Mouse (Mus musculus): ENCODE data around the gene Lrrc8b.

DNA sequence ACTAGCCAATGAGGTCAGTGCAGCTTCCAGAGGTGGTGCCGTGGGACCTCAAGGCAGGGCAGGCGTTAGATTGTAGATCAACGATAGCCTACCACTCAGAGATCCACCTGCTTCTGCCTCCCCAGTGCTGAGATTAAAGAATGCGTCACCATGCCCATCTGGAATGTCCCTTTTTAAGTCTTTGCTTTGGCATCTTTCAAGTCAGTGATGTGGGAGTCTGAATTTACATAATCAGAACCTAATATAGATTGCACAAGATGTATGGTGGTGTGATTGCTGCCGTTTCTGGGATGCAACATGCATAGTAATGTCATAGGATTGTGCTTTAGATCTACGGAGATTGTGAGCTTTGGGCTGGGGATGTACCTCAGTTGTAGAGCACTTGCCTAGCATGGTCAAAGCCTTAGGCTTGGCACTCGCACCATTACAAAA is 50.9 kb downstream of the Lrrc8b start:
- TF ChIP-seq POLR2A (IDR thresholded peaks at IDR 0.05; ENCODE audit: borderline replicate concordance, insufficient read depth, low read length) = no peak
- TF ChIP-seq CTCF (IDR thresholded peaks at IDR 0.05; ENCODE audit: borderline replicate concordance, insufficient read depth, low read depth, low read length) = no peak
